Mouse (Mus musculus): ENCODE data around the gene Scnn1a. TPM values are rescaled to one million over a fixed set of nuclear protein-coding genes. Genes with fewer than 3 reads are reported as not detected.

Scnn1a gene
- total RNA-seq, 1 experiment = 0.31 TPM

GRCm38 (mm10) chr6:125378621-125379020, 58.2 kb downstream of the Scnn1a start:
- peak overlapping the region in 1 of 2 experiments; percentile 39; a peak in 1 of 4 replicates for H3K4me3 ChIP-seq (ENCODE audit: insufficient read depth in 1 of 2, low read depth in 1 of 2, low read length in 2 of 2, poor library complexity in 1 of 2, severe bottlenecking in 1 of 2)

GRCm38 (mm10) chr6:125379781-125380180, 59.3 kb downstream of the Scnn1a start:
- Histone ChIP-seq H3K9ac (ENCODE audit: insufficient read depth, low read depth, low read length, poor library complexity, severe bottlenecking) (no peak overlapping the region; the same call in 1 of the 2 replicates), H3K4me1 (ENCODE audit: control insufficient read depth in 2 of 2, insufficient read depth in 2 of 2, low read length in 2 of 2, poor library complexity in 1 of 2) (peaks cover 9 to 24% of the 10 kb centered on the region in 2 experiments; a peak in 3 of 4 replicates), H3K36me3 (ENCODE audit: control insufficient read depth, insufficient read depth, low read length, poor library complexity, severe bottlenecking) (no peaks in the 10 kb centered on the region), H3K9me3 (ENCODE audit: control insufficient read depth, insufficient read depth, low read depth, low read length) (no peaks in the 10 kb centered on the region), H3K27ac (ENCODE audit: insufficient read depth, low read depth, low read length, poor library complexity, severe bottlenecking) (no peak overlapping the region), H3K4me3 (ENCODE audit: insufficient read depth in 1 of 2, low read depth in 1 of 2, low read length in 2 of 2, poor library complexity in 1 of 2, severe bottlenecking in 1 of 2) (peak overlapping the region; percentile 63 to 70)
- TF ChIP-seq ZC3H11A (IDR thresholded peaks at IDR 0.05; ENCODE audit: borderline replicate concordance, low read depth, low read length) (no peak), CHD2 (IDR thresholded peaks at IDR 0.05; ENCODE audit: low read depth, low read length) (no peak), HCFC1 (IDR thresholded peaks at IDR 0.05; ENCODE audit: borderline replicate concordance, insufficient read depth, low read length) (no peak), MAFK (IDR thresholded peaks at IDR 0.05; ENCODE audit: insufficient read depth, low read depth, low read length) (no peak), ZNF384 (IDR thresholded peaks at IDR 0.05; ENCODE audit: low read depth, low read length) (no peak)
- no peak for DNase-seq (ENCODE audit: low read depth, low spot score)
- in situ Hi-C loops (cut with MboI; ENCODE audit: low sequenced_read_pairs in 2 of 2, unreplicated experiment in 2 of 2) = no loop called here

More at GRCm38 (mm10) chr6:125378621-125379020, 58.2 kb downstream of the Scnn1a start:
- H3K4me1 ChIP-seq (ENCODE audit: control insufficient read depth in 2 of 2, insufficient read depth in 2 of 2, low read length in 2 of 2, poor library complexity in 1 of 2) = peaks cover 9 to 31% of the 10 kb centered on the region in 2 experiments; a peak in 3 of 4 replicates
- H3K9me3 ChIP-seq (ENCODE audit: control insufficient read depth, insufficient read depth, low read depth, low read length) = no peaks in the 10 kb centered on the region
- H3K27ac ChIP-seq (ENCODE audit: insufficient read depth, low read depth, low read length, poor library complexity, severe bottlenecking) = no peak overlapping the region
- TF ChIP-seq CHD2 (IDR thresholded peaks at IDR 0.05; ENCODE audit: low read depth, low read length) (no peak), ZC3H11A (IDR thresholded peaks at IDR 0.05; ENCODE audit: borderline replicate concordance, low read depth, low read length) (no peak), ZNF384 (IDR thresholded peaks at IDR 0.05; ENCODE audit: low read depth, low read length) (no peak), HCFC1 (IDR thresholded peaks at IDR 0.05; ENCODE audit: borderline replicate concordance, insufficient read depth, low read length) (no peak), MAFK (IDR thresholded peaks at IDR 0.05; ENCODE audit: insufficient read depth, low read depth, low read length) (no peak)
- H3K9ac ChIP-seq (ENCODE audit: insufficient read depth, low read depth, low read length, poor library complexity, severe bottlenecking) = no peak overlapping the region
- no peaks in the 10 kb centered on the region for H3K36me3 ChIP-seq (ENCODE audit: control insufficient read depth, insufficient read depth, low read length, poor library complexity, severe bottlenecking)
- no peak for DNase-seq (ENCODE audit: low read depth, low spot score)
- in situ Hi-C loops (cut with MboI; ENCODE audit: low sequenced_read_pairs in 2 of 2, unreplicated experiment in 2 of 2) = no loop called here

- Histone ChIP-seq H3K9ac (ENCODE audit: insufficient read depth, low read depth, low read length, poor library complexity, severe bottlenecking) (peak within 1 kb of the TSS; percentile 38), H3K9me3 (ENCODE audit: control insufficient read depth, insufficient read depth, low read depth, low read length) (no peaks in the 10 kb centered on the region), H3K4me3 (ENCODE audit: insufficient read depth in 1 of 2, low read depth in 1 of 2, low read length in 2 of 2, poor library complexity in 1 of 2, severe bottlenecking in 1 of 2) (peak within 1 kb of the TSS; percentile 63 to 70), H3K36me3 (ENCODE audit: control insufficient read depth, insufficient read depth, low read length, poor library complexity, severe bottlenecking) (no peaks in the 10 kb centered on the region), H3K4me1 (ENCODE audit: control insufficient read depth in 2 of 2, insufficient read depth in 2 of 2, low read length in 2 of 2, poor library complexity in 1 of 2) (peaks cover 9 to 23% of the 10 kb centered on the region in 2 experiments; a peak in 3 of 4 replicates), H3K27ac (ENCODE audit: insufficient read depth, low read depth, low read length, poor library complexity, severe bottlenecking) (no peak within 1 kb of the TSS)
- TF ChIP-seq ZC3H11A (IDR thresholded peaks at IDR 0.05; ENCODE audit: borderline replicate concordance, low read depth, low read length) (no peak), CHD2 (IDR thresholded peaks at IDR 0.05; ENCODE audit: low read depth, low read length) (no peak), HCFC1 (IDR thresholded peaks at IDR 0.05; ENCODE audit: borderline replicate concordance, insufficient read depth, low read length) (no peak), MAFK (IDR thresholded peaks at IDR 0.05; ENCODE audit: insufficient read depth, low read depth, low read length) (no peak), ZNF384 (IDR thresholded peaks at IDR 0.05; ENCODE audit: low read depth, low read length) (no peak)
- in situ Hi-C loops (cut with MboI; ENCODE audit: low sequenced_read_pairs in 2 of 2, unreplicated experiment in 2 of 2) = no loop called here
- DNase-seq (ENCODE audit: low read depth, low spot score) = no peak
Observed at GRCm38 (mm10) chr6:125380372-125381360, 60.2 kb downstream of the Scnn1a start, which contains the start of gene Plekhg6. Plekhg6 (minus strand) TSS chr6:125380793.

GRCm38 (mm10) chr6:125382024-125382423, 61.6 kb downstream of the Scnn1a start:
- Histone ChIP-seq H3K36me3 (ENCODE audit: control insufficient read depth, insufficient read depth, low read length, poor library complexity, severe bottlenecking) (no peaks in the 10 kb centered on the region), H3K9ac (ENCODE audit: insufficient read depth, low read depth, low read length, poor library complexity, severe bottlenecking) (no peak overlapping the region), H3K27ac (ENCODE audit: insufficient read depth, low read depth, low read length, poor library complexity, severe bottlenecking) (no peak overlapping the region), H3K4me1 (ENCODE audit: control insufficient read depth in 2 of 2, insufficient read depth in 2 of 2, low read length in 2 of 2, poor library complexity in 1 of 2) (peaks cover 11 to 26% of the 10 kb centered on the region in 2 experiments; a peak in 3 of 4 replicates), H3K9me3 (ENCODE audit: control insufficient read depth, insufficient read depth, low read depth, low read length) (no peaks in the 10 kb centered on the region), H3K4me3 (ENCODE audit: insufficient read depth in 1 of 2, low read depth in 1 of 2, low read length in 2 of 2, poor library complexity in 1 of 2, severe bottlenecking in 1 of 2) (no peak overlapping the region)
- no peak for TF ChIP-seq MAFK (IDR thresholded peaks at IDR 0.05; ENCODE audit: insufficient read depth, low read depth, low read length)
- TF ChIP-seq ZC3H11A (IDR thresholded peaks at IDR 0.05; ENCODE audit: borderline replicate concordance, low read depth, low read length) = no peak
- no peak for TF ChIP-seq CHD2 (IDR thresholded peaks at IDR 0.05; ENCODE audit: low read depth, low read length)
- no peak for TF ChIP-seq ZNF384 (IDR thresholded peaks at IDR 0.05; ENCODE audit: low read depth, low read length)
- in situ Hi-C loops (cut with MboI; ENCODE audit: low sequenced_read_pairs in 2 of 2, unreplicated experiment in 2 of 2) = no loop called here
- no peak for DNase-seq (ENCODE audit: low read depth, low spot score)
